Mouse (Mus musculus) testis, adult 2 months (tissue): ENCODE measurements at regions not wholly inside any gene's neighbourhood (a gene's known extent, or its start where the extent isn't known, plus 50 kb on each side); places are given as distances from the start of the nearest gene placed in this dataset.

Experiments used
- H3K27ac ChIP-seq: fragments of 200-500 bp; 2 replicates; pipeline ENCODE4 v1.5.1; 2012; ENCODE audit warnings: low read depth, low read length; ENCODE audit not compliant: control insufficient read depth, insufficient read depth
- H3K27me3 ChIP-seq: fragments of 200-500 bp; 2 replicates; pipeline ENCODE4 v1.6.1; 2012; ENCODE audit warnings: mild to moderate bottlenecking, low read length, moderate library complexity; ENCODE audit not compliant: control insufficient read depth, insufficient read depth
- H3K36me3 ChIP-seq: fragments of 200-500 bp; 2 replicates; pipeline ENCODE4 v1.6.1; 2012; ENCODE audit warnings: mild to moderate bottlenecking, low read length; ENCODE audit not compliant: control insufficient read depth, insufficient read depth
- H3K4me1 ChIP-seq: fragments of 200-500 bp; 2 replicates; pipeline ENCODE4 v1.6.1; 2012; ENCODE audit warnings: low read length; ENCODE audit not compliant: control insufficient read depth, insufficient read depth
- H3K4me3 ChIP-seq: fragments of 200-500 bp; 2 replicates; pipeline ENCODE4 v1.5.1; 2012; ENCODE audit warnings: low read depth, mild to moderate bottlenecking, low read length, moderate library complexity, mixed read lengths; ENCODE audit not compliant: control insufficient read depth
- CTCF ChIP-seq: fragments of 200-500 bp; IDR thresholded peaks from 2 replicates; pipeline ENCODE4 v1.5.1; 2012; ENCODE audit warnings: low read depth, mild to moderate bottlenecking, inconsistent platforms, low read length, moderate library complexity; ENCODE audit not compliant: control insufficient read depth, insufficient read depth, insufficient replicate concordance
- POLR2A ChIP-seq: fragments of 200-500 bp; IDR thresholded peaks from 2 replicates; pipeline ENCODE4 v1.6.1; 2012; ENCODE audit warnings: low read depth, mild to moderate bottlenecking, inconsistent platforms, low read length, moderate library complexity; ENCODE audit not compliant: control insufficient read depth

GRCm38 (mm10) chr10:42131798-42132197, 113.6 kb upstream of the Armc2 start:
- H3K27me3 ChIP-seq = no peaks in the 10 kb centered on the region
- TF ChIP-seq POLR2A (no peak), CTCF (no peak)
- H3K27ac ChIP-seq = no peak overlapping the region
- no peak overlapping the region for H3K4me3 ChIP-seq
- H3K36me3 ChIP-seq = no peaks in the 10 kb centered on the region
- H3K4me1 ChIP-seq = peaks cover 3% of the 10 kb centered on the region

DNA sequence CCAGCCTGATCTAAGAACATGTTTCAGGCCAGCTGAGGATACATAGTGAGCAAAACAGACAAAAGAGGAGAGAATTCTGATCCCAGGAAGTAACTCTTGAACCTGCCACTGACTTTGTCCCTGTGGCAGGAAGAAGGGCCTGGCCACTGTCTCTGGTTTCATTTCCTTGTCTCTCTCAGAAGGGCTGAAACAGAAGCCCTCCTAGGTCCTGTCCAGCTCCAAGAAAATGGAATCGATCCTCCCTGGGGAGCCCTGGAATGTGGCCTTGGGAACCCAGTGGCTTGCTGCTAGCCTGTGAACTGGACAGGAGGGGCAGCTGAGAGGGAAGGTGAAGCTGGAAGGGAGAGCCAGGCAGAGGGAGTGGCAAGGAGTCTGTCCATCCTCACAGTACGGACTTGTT, 113.1 kb upstream of the Armc2 start:
- Histone ChIP-seq H3K27ac (no peak overlapping the region), H3K36me3 (no peaks in the 10 kb centered on the region), H3K4me3 (no peak overlapping the region), H3K27me3 (no peaks in the 10 kb centered on the region), H3K4me1 (peaks cover 3% of the 10 kb centered on the region)
- TF ChIP-seq POLR2A (no peak), CTCF (no peak)

GRCm38 (mm10) chr10:42127865-42128419, 109.7 kb upstream of the Armc2 start:
- H3K4me3 ChIP-seq = no peak overlapping the region
- TF ChIP-seq POLR2A (no peak), CTCF (no peak)
- no peaks in the 10 kb centered on the region for H3K36me3 ChIP-seq
- H3K27ac ChIP-seq = no peak overlapping the region
- H3K4me1 ChIP-seq = no peaks in the 10 kb centered on the region
- H3K27me3 ChIP-seq = no peaks in the 10 kb centered on the region

- Histone ChIP-seq H3K27ac (no peak overlapping the region), H3K4me1 (no peaks in the 10 kb centered on the region), H3K4me3 (no peak overlapping the region), H3K27me3 (no peaks in the 10 kb centered on the region), H3K36me3 (no peaks in the 10 kb centered on the region)
- no peak for TF ChIP-seq POLR2A
- TF ChIP-seq CTCF = no peak
Measured at GRCm38 (mm10) chr10:42126816-42127215, 108.6 kb upstream of the Armc2 start.

- no peak overlapping the region for H3K27ac ChIP-seq
- no peaks in the 10 kb centered on the region for H3K36me3 ChIP-seq
- no peaks in the 10 kb centered on the region for H3K27me3 ChIP-seq
- peaks cover 6% of the 10 kb centered on the region for H3K4me1 ChIP-seq
- H3K4me3 ChIP-seq = no peak overlapping the region
- TF ChIP-seq POLR2A (no peak), CTCF (no peak)
Measured at GRCm38 (mm10) chr10:42122768-42123635, 104.8 kb upstream of the Armc2 start.

DNA sequence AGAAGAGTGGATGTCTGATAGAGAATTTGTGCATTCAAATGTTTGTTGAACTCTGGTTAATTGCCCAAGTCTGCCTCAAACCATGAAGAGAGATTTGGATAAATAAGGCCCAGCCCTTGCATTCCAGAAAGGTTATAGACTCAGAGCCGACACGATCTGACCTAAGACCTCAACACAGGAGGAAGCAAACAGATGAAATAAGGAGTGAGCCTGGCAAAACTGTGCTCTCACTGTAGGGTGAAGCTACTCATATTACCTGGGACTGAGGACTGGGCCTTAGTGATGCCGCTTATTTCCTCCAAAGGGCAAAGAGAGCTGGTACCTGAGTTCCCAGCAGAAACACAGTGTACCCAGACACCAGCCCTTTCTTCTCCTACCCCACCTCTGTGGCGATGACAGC, 103.7 kb upstream of the Armc2 start:
- Histone ChIP-seq H3K36me3 (no peaks in the 10 kb centered on the region), H3K27me3 (no peaks in the 10 kb centered on the region), H3K4me3 (no peak overlapping the region), H3K27ac (no peak overlapping the region), H3K4me1 (peaks cover 6% of the 10 kb centered on the region)
- no peak for TF ChIP-seq CTCF
- no peak for TF ChIP-seq POLR2A

DNA sequence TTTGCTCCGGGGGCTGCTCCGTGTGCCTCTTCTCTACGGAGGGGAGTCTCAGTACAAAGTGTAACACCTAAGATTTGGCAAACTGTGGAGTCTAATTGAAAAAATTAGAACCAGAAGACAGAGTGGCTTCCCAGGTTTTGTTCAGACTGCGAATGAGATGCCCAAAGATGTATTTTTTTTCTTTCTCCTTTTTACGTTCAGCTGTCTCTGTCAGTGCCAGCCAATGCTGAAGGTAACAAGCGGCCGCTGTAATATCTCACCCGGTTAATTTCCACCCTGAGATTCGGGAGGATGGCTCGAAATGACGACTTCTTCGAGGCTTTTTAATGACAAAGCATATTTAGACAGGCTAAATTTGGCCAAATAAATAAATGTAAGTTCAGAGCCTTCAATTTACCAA, 101.1 kb upstream of the Armc2 start:
- Histone ChIP-seq H3K4me1 (peaks cover 6% of the 10 kb centered on the region), H3K36me3 (no peaks in the 10 kb centered on the region), H3K27me3 (no peaks in the 10 kb centered on the region), H3K4me3 (no peak overlapping the region), H3K27ac (no peak overlapping the region)
- no peak for TF ChIP-seq POLR2A
- no peak for TF ChIP-seq CTCF
